Mouse (Mus musculus) CH12.LX (cell line): ENCODE measurements around the gene Dapk2. TPM values are rescaled to one million over a fixed set of nuclear protein-coding genes. Genes with fewer than 3 reads are reported as not detected.

Source experiments
- DNase-seq: peaks from one replicate; pipeline ENCODE4 v3.0.0-alpha.2; 2013; ENCODE audit errors: extremely low read depth
- H3K27ac ChIP-seq: 2 replicates; pipeline ENCODE4 v1.5.1; 2012; ENCODE audit warnings: low read depth, mild to moderate bottlenecking, control low read depth, moderate library complexity; ENCODE audit not compliant: insufficient read depth
- H3K27me3 ChIP-seq: replicated peaks from 2 replicates; pipeline ENCODE3; 2012; ENCODE audit warnings: inconsistent platforms
- H3K36me3 ChIP-seq, 2 experiments: replicated peaks in 1 of 2; 2 replicates each; pipeline versions ENCODE3 to v1.6.1; 2012; ENCODE audit warnings: inconsistent platforms in 1 of 2, low read length in 1 of 2, mild to moderate bottlenecking in 1 of 2, mixed read lengths in 1 of 2, moderate library complexity in 1 of 2; ENCODE audit not compliant: control insufficient read depth in 1 of 2, insufficient read depth in 1 of 2
- H3K4me1 ChIP-seq, 2 experiments: 2 replicates each; pipeline ENCODE4 v1.6.1; 2012; ENCODE audit warnings: inconsistent platforms in 1 of 2, moderate library complexity in 1 of 2; ENCODE audit not compliant: insufficient read depth in 2 of 2, control insufficient read depth in 1 of 2
- H3K4me2 ChIP-seq: 2 replicates; pipeline ENCODE4 v1.6.1; 2012; ENCODE audit warnings: low read depth, mild to moderate bottlenecking, control low read depth; ENCODE audit not compliant: poor library complexity, insufficient read depth, severe bottlenecking
- H3K4me3 ChIP-seq, 3 experiments: fragments of 150-350 bp in 1 of 3; sonication (generic) in 1 of 3; replicated peaks in 1 of 3; 2 replicates each; pipeline versions ENCODE3 to v1.5.1; 2011 to 2012; ENCODE audit warnings: low read depth in 2 of 3, low read length in 2 of 3, mild to moderate bottlenecking in 2 of 3, moderate library complexity in 2 of 3, control low read depth in 1 of 3, improper control_type of control experiment in 1 of 3, inconsistent platforms in 1 of 3, mixed read lengths in 1 of 3; ENCODE audit not compliant: poor library complexity in 1 of 3
- H3K79me2 ChIP-seq: replicated peaks from 2 replicates; pipeline ENCODE4 v1.6.1; 2012; ENCODE audit warnings: mild to moderate bottlenecking, moderate library complexity; ENCODE audit not compliant: control insufficient read depth, poor library complexity, insufficient read depth, severe bottlenecking; ENCODE audit errors: extremely low read depth
- H3K9ac ChIP-seq: 2 replicates; pipeline ENCODE4 v1.6.1; 2012; ENCODE audit warnings: low read depth, mild to moderate bottlenecking, control low read depth, moderate library complexity; ENCODE audit not compliant: insufficient read depth
- H3K9me3 ChIP-seq: replicated peaks from 2 replicates; pipeline ENCODE3; 2012; ENCODE audit warnings: low read length, inconsistent platforms, mixed read lengths
- CTCF ChIP-seq, 2 experiments: IDR thresholded peaks in 1 of 2; conservative IDR thresholded peaks in 1 of 2; 2 replicates each; pipeline ENCODE4 v1.5.1; 2011 to 2012; ENCODE audit warnings: low read depth in 2 of 2, low read length in 2 of 2, improper control_type of control experiment in 1 of 2, inconsistent platforms in 1 of 2, mild to moderate bottlenecking in 1 of 2, moderate library complexity in 1 of 2
- ELF1 ChIP-seq: IDR thresholded peaks from 2 replicates; pipeline ENCODE4 v1.6.1; 2014; ENCODE audit warnings: low read depth, mild to moderate bottlenecking, inconsistent platforms, low read length, improper control_type of control experiment
- EP300 ChIP-seq: IDR thresholded peaks from 2 replicates; pipeline ENCODE4 v1.6.1; 2011; ENCODE audit warnings: low read length, improper control_type of control experiment
- ETS1 ChIP-seq: conservative IDR thresholded peaks from 2 replicates; pipeline ENCODE4 v1.6.1; 2012; ENCODE audit warnings: low read depth, mild to moderate bottlenecking, inconsistent platforms, low read length, improper control_type of control experiment, moderate library complexity
- GABPA ChIP-seq: IDR thresholded peaks from 2 replicates; pipeline ENCODE4 v1.6.1; 2012; ENCODE audit warnings: low read depth, low read length, improper control_type of control experiment, inconsistent platforms; ENCODE audit not compliant: insufficient replicate concordance
- HCFC1 ChIP-seq: IDR thresholded peaks from 2 replicates; pipeline ENCODE4 v1.6.1; 2012; ENCODE audit warnings: low read depth, mild to moderate bottlenecking, inconsistent platforms, low read length, improper control_type of control experiment
- IRF4 ChIP-seq: IDR thresholded peaks from 2 replicates; pipeline ENCODE4 v1.6.1; 2014; ENCODE audit warnings: low read depth, mild to moderate bottlenecking, inconsistent platforms, low read length, improper control_type of control experiment
- JUN ChIP-seq: IDR thresholded peaks from 2 replicates; pipeline ENCODE4 v1.6.1; 2011; ENCODE audit warnings: low read depth, mild to moderate bottlenecking, low read length, improper control_type of control experiment, moderate library complexity; ENCODE audit not compliant: insufficient read depth
- KAT2A ChIP-seq: IDR thresholded peaks from 2 replicates; pipeline ENCODE4 v1.6.1; 2012; ENCODE audit warnings: low read length, improper control_type of control experiment, inconsistent platforms; ENCODE audit not compliant: insufficient replicate concordance
- MAFK ChIP-seq: IDR thresholded peaks from 2 replicates; pipeline ENCODE4 v1.6.1; 2011; ENCODE audit warnings: low read length, improper control_type of control experiment; ENCODE audit not compliant: insufficient replicate concordance
- MEF2A ChIP-seq: IDR thresholded peaks from 2 replicates; pipeline ENCODE4 v1.6.1; 2014; ENCODE audit warnings: low read depth, mild to moderate bottlenecking, inconsistent platforms, low read length, improper control_type of control experiment, borderline replicate concordance
- MYC ChIP-seq: IDR thresholded peaks from 2 replicates; pipeline ENCODE4 v1.6.1; 2011; ENCODE audit warnings: low read depth, mild to moderate bottlenecking, improper control_type of control experiment, low read length
- NRF1 ChIP-seq: IDR thresholded peaks from 2 replicates; pipeline ENCODE4 v1.6.1; 2014; ENCODE audit warnings: low read depth, mild to moderate bottlenecking, inconsistent platforms, low read length, improper control_type of control experiment, moderate library complexity
- PAX5 ChIP-seq: IDR thresholded peaks from 2 replicates; pipeline ENCODE4 v1.6.1; 2012; ENCODE audit warnings: low read length, inconsistent platforms, mixed read lengths
- POLR2A ChIP-seq: IDR thresholded peaks from 2 replicates; pipeline ENCODE4 v1.6.1; 2011; ENCODE audit warnings: low read depth, mild to moderate bottlenecking, improper control_type of control experiment, low read length
- POLR2AphosphoS2 ChIP-seq: IDR thresholded peaks from 2 replicates; pipeline ENCODE4 v1.6.1; 2011; ENCODE audit warnings: low read depth, low read length, improper control_type of control experiment
- RCOR1 ChIP-seq: conservative IDR thresholded peaks from 2 replicates; pipeline ENCODE4 v1.6.1; 2012; ENCODE audit warnings: low read depth, mild to moderate bottlenecking, inconsistent platforms, low read length, improper control_type of control experiment
- SIN3A ChIP-seq: IDR thresholded peaks from 2 replicates; pipeline ENCODE4 v1.6.1; 2012; ENCODE audit warnings: low read length, improper control_type of control experiment, inconsistent platforms
- SMC3 ChIP-seq: IDR thresholded peaks from 2 replicates; pipeline ENCODE4 v1.6.1; 2011; ENCODE audit warnings: low read depth, low read length, improper control_type of control experiment
- TBP ChIP-seq: conservative IDR thresholded peaks from 2 replicates; pipeline ENCODE4 v1.6.1; 2011; ENCODE audit warnings: low read depth, low read length, improper control_type of control experiment
- TCF12 ChIP-seq: IDR thresholded peaks from 2 replicates; pipeline ENCODE4 v1.6.1; 2014; ENCODE audit warnings: low read depth, mild to moderate bottlenecking, inconsistent platforms, low read length, improper control_type of control experiment
- USF1 ChIP-seq: IDR thresholded peaks from 2 replicates; pipeline ENCODE4 v1.6.1; 2014; ENCODE audit warnings: low read depth, mild to moderate bottlenecking, inconsistent platforms, low read length, improper control_type of control experiment
- ZKSCAN1 ChIP-seq: IDR thresholded peaks from 2 replicates; pipeline ENCODE4 v1.6.1; 2012; ENCODE audit warnings: low read depth, inconsistent platforms, low read length, improper control_type of control experiment, borderline replicate concordance
- ZMIZ1 ChIP-seq: IDR thresholded peaks from 2 replicates; pipeline ENCODE4 v1.6.1; 2012; ENCODE audit warnings: low read depth, mild to moderate bottlenecking, inconsistent platforms, low read length, improper control_type of control experiment
- ZNF384 ChIP-seq: IDR thresholded peaks from 2 replicates; pipeline ENCODE4 v1.6.1; 2012; ENCODE audit warnings: low read depth, low read length, improper control_type of control experiment, inconsistent platforms
- dilution Hi-C: fragments of 300-500 bp; cut with MboI; formaldehyde crosslinking; loops from 2 replicates; pipeline ENCODE4 v1.14.3; 2020; ENCODE audit warnings: low sequenced_read_pairs; ENCODE audit not compliant: extremely low pct_unique_long_range_greater_than_20kb, extremely low pct_ligation_motif_present
- in situ Hi-C: fragments of 300-500 bp; cut with MboI; formaldehyde crosslinking; loops from 3 replicates; pipeline ENCODE4 v1.14.3; 2019; ENCODE audit warnings: low sequenced_read_pairs, low pct_ligation_motif_present, low pct_unique_long_range_greater_than_20kb, mixed read lengths
- polyA plus RNA-seq: library from polyadenylated mRNA; unstranded; fragments of >175 nt; gene quantifications from 2 replicates; pipeline ENCODE4 v1.2.1, GENCODE M21; 2012; ENCODE audit warnings: low read depth; ENCODE audit not compliant: insufficient read length
- total RNA-seq, 2 experiments: library from RNA; depleted of rRNA; stranded (reverse); fragments of 300-350 nt in 1 of 2; fragments of >200 nt in 1 of 2; gene quantifications; 2 replicates each; pipeline ENCODE4 v1.2.3; 2012 to 2014

Dapk2 gene
- total and polyA plus RNA-seq, 3 experiments = 25.2 to 60.3 (median 39.0) TPM

GRCm38 (mm10) chr9:66127193-66127546 is 30.9 kb upstream of the Dapk2 start:
- Histone ChIP-seq H3K9me3 (no peaks in the 10 kb centered on the region), H3K9ac (peak overlapping the region; percentile 96), H3K27ac (peak overlapping the region; percentile 93), H3K4me3 (peak overlapping the region; percentile 72 to 91 (median 85)), H3K27me3 (no peaks in the 10 kb centered on the region), H3K4me2 (peak overlapping the region; percentile 99; the same call in 1 of the 2 replicates), H3K4me1 (peaks cover 12 to 53% of the 10 kb centered on the region in 2 experiments), H3K36me3 (peaks cover 9 to 29% of the 10 kb centered on the region in 2 experiments), H3K79me2 (peaks cover 56% of the 10 kb centered on the region)
- in situ Hi-C loops = loop anchor here (25.0 kb wide), 2 partner anchors 385 to 660 kb away; partner anchors contain the start of genes Aph1b, Fbxl22 and Gm10647
- TF ChIP-seq IRF4 (no peak), JUN (no peak), TCF12 (no peak; the same call in 1 of the 2 replicates), ZNF384 (peak; percentile 73), KAT2A (0 out of 2 replicates have a peak, but pooled peaks have one; percentile 17), CTCF (conservative IDR thresholded peaks at IDR 0.05 in 1 of 2, IDR thresholded peaks at IDR 0.05 in 1 of 2; ENCODE audit: low read depth in 2 of 2, low read length in 2 of 2) (peak in 1 of 2 experiments; percentile 3; a peak in 1 of 4 replicates), MEF2A (no peak), SIN3A (no peak), ZMIZ1 (no peak), USF1 (no peak), ETS1 (no peak), ZKSCAN1 (no peak), NRF1 (no peak), TBP (peak; percentile 80), MAFK (no peak), SMC3 (no peak), GABPA (no peak), RCOR1 (no peak), POLR2A (no peak), PAX5 (no peak), MYC (peak; percentile 69; the same call in 1 of the 2 replicates), ELF1 (no peak), EP300 (no peak)
- dilution Hi-C loops = no loop called here
- no peak for DNase-seq

DNA sequence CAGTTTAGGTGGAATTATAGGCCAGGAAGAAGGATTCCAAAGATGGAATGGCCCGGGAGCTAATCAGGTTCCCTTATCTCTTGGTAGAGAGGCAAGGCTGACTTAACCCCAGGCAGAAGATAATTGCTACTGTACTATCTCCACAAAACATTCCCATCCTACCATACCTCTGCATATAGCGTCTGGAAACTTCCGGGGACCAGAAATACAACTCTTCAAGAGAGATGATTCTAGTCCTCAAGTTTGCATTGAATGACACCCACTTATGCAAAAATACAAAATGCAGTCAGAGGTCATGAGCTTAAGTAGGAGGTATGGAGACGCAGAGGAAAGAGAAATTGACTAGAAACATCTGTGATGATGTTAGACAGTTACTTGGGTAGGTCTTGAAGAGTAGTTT is 30.1 kb upstream of the Dapk2 start:
- Histone ChIP-seq H3K4me1 (peaks cover 10 to 46% of the 10 kb centered on the region in 2 experiments), H3K9me3 (no peaks in the 10 kb centered on the region)
- TF ChIP-seq SMC3 (no peak), HCFC1 (no peak), NRF1 (no peak), POLR2AphosphoS2 (0 out of 2 replicates have a peak, but pooled peaks have one; percentile 43)
- TF ChIP-seq, all 38 proteins: peak for 1
- peak overlapping the region; percentile 99 for H3K4me2 ChIP-seq
- DNase-seq = no peak
- in situ Hi-C loops = loop anchor here (25.0 kb wide), 2 partner anchors 384 to 659 kb away; partner anchors contain the start of genes Aph1b, Fbxl22 and Gm10647
- peak overlapping the region; percentile 96 for H3K9ac ChIP-seq
- H3K36me3 ChIP-seq = peaks cover 6 to 31% of the 10 kb centered on the region in 2 experiments
- H3K27ac ChIP-seq = no peak overlapping the region
- no peaks in the 10 kb centered on the region for H3K27me3 ChIP-seq
- H3K79me2 ChIP-seq = peaks cover 54% of the 10 kb centered on the region
- H3K4me3 ChIP-seq = peak overlapping the region; percentile 72 to 91 (median 85)
- dilution Hi-C loops = no loop called here
